Mouse (Mus musculus) cerebellum, adult 2 months (tissue): ENCODE data around the gene P3h2.

Experiments used
- CTCF ChIP-seq: fragments of 200-500 bp; IDR thresholded peaks from 2 replicates; pipeline ENCODE4 v1.5.1; 2011; ENCODE audit warnings: low read depth, mild to moderate bottlenecking, control low read depth, low read length, moderate library complexity, borderline replicate concordance; ENCODE audit not compliant: insufficient read depth
- POLR2A ChIP-seq: fragments of 200-500 bp; IDR thresholded peaks from 2 replicates; pipeline ENCODE4 v1.6.1; 2011; ENCODE audit warnings: low read length, control low read depth, borderline replicate concordance; ENCODE audit not compliant: insufficient read depth

GRCm38 (mm10) chr16:25970193-25970592 lies 135.4 kb downstream of the P3h2 start:
- TF ChIP-seq POLR2A, result no peak
- TF ChIP-seq CTCF, result no peak
